46 mouse cellular contexts compared by ENCODE assay signal in the genomic region with DNA sequence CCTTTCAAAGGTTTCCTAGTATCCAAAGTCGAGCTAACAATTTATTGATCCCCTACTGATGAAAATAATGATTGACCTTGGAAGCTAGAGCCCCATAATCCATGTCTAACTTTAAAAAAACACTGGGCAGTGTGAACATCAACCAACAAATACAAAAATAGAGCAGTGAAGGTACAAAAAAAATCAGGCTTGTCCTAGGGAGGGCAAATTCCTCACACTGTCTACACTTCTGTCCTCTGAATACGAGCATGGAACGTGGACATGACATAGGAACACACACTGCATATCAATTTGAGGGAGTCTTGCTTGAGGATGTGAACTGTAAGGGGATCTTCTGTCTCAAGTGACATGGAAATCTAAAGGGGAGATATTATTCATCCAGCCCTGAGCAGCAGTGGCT. TPM values are rescaled to one million over a fixed set of nuclear protein-coding genes. Genes with fewer than 3 reads are reported as not detected.
"Had no signal": no experiment of that assay in that cellular context is flagged by ENCODE, and none has a peak within 500 bp of the region (broad histone marks: within the 10 kb centered on the region; RNA-seq: fewer than 3 reads in every experiment).

No protein-coding gene starts in this region.

- H3K4me2 ChIP-seq: limb, embryonic 12.5 days; limb, embryonic 13.5 days; limb, embryonic 15.5 days; liver, embryonic 12.5 days; liver, embryonic 13.5 days; liver, embryonic 15.5 days; lung, embryonic 14.5 days; lung, embryonic 15.5 days; midbrain, embryonic 12.5 days; midbrain, embryonic 13.5 days; neural tube, embryonic 12.5 days had no signal

- H3K4me3 ChIP-seq: left cerebral cortex, adult 2 months; limb, embryonic 10.5 days; limb, embryonic 12.5 days; limb, embryonic 13.5 days; limb, embryonic 15.5 days; liver, embryonic 12.5 days; liver, embryonic 13.5 days; liver, embryonic 15.5 days; lung, embryonic 15.5 days; megakaryocyte, embryonic 14.5 days; midbrain, embryonic 10.5 days; midbrain, embryonic 12.5 days; midbrain, embryonic 13.5 days; myocyte; neural tube, embryonic 12.5 days had no signal

- H3K27ac ChIP-seq: left cerebral cortex, adult 2 months; limb, embryonic 10.5 days; limb, embryonic 12.5 days; limb, embryonic 13.5 days; limb, embryonic 15.5 days; liver, embryonic 12.5 days; liver, embryonic 13.5 days; liver, embryonic 14.5 days; liver, embryonic 15.5 days; lung, embryonic 15.5 days; macrophage; midbrain, embryonic 10.5 days; midbrain, embryonic 12.5 days; midbrain, embryonic 13.5 days; neural tube, embryonic 12.5 days had no signal

- DNase-seq: left cerebral cortex, postnatal 4 days; liver; liver, embryonic 13.5 days; liver, postnatal 0 days; lung, adult 18-20 months; lung, adult 2 months; lung, embryonic 14.5 days; lung, postnatal 10 days; lung, postnatal 14 days; lung, postnatal 36 days; lung, postnatal 4 days; midbrain, embryonic 14.5 days had no signal

- ATAC-seq: liver, embryonic 12.5 days; liver, postnatal 0 days; lung, postnatal 0 days; midbrain, embryonic 13.5 days; midbrain, embryonic 16.5 days had no signal

- H3K9ac ChIP-seq: limb, embryonic 12.5 days; limb, embryonic 13.5 days; limb, embryonic 15.5 days; liver, embryonic 12.5 days; liver, embryonic 13.5 days; liver, embryonic 14.5 days; liver, embryonic 15.5 days; liver, postnatal 0 days; lung, embryonic 14.5 days; lung, embryonic 15.5 days; midbrain, embryonic 12.5 days; midbrain, embryonic 13.5 days; neural tube, embryonic 12.5 days had no signal

- H3K36me3 ChIP-seq: limb, embryonic 10.5 days; limb, embryonic 12.5 days; limb, embryonic 13.5 days; limb, embryonic 15.5 days; liver, embryonic 12.5 days; liver, embryonic 13.5 days; liver, embryonic 15.5 days; lung, embryonic 15.5 days; midbrain, embryonic 10.5 days; midbrain, embryonic 12.5 days; midbrain, embryonic 13.5 days; neural tube, embryonic 12.5 days had no signal

- H3K9me3 ChIP-seq: limb, embryonic 10.5 days; limb, embryonic 12.5 days; limb, embryonic 13.5 days; limb, embryonic 15.5 days; liver, embryonic 12.5 days; liver, embryonic 13.5 days; liver, embryonic 15.5 days; lung, embryonic 15.5 days; megakaryocyte, embryonic 14.5 days; midbrain, embryonic 10.5 days; midbrain, embryonic 12.5 days; midbrain, embryonic 13.5 days; neural tube, embryonic 12.5 days had no signal

- H3K4me1 ChIP-seq: limb, embryonic 10.5 days; limb, embryonic 12.5 days; limb, embryonic 13.5 days; limb, embryonic 15.5 days; liver, embryonic 12.5 days; liver, embryonic 13.5 days; liver, embryonic 15.5 days; lung, embryonic 15.5 days; megakaryocyte, embryonic 14.5 days; midbrain, embryonic 10.5 days; midbrain, embryonic 12.5 days; midbrain, embryonic 13.5 days; neural tube, embryonic 12.5 days had no signal

- H3K27me3 ChIP-seq: limb, embryonic 12.5 days; limb, embryonic 13.5 days; limb, embryonic 15.5 days; liver, embryonic 12.5 days; liver, embryonic 13.5 days; liver, embryonic 15.5 days; lung, embryonic 15.5 days; megakaryocyte, embryonic 14.5 days; midbrain, embryonic 12.5 days; midbrain, embryonic 13.5 days; neural tube, embryonic 12.5 days had no signal

RNA-seq across cellular contexts. Expression of gene Prl5a1, which starts 33.7 kb away (rescaled TPM):
- total RNA-seq: left cerebral cortex, adult 18-20 months; left cerebral cortex, adult 2 months; left cerebral cortex, adult 8-10 months; left cerebral cortex, postnatal 10 days; left cerebral cortex, postnatal 14 days; left cerebral cortex, postnatal 25 days; left cerebral cortex, postnatal 36 days; left cerebral cortex, postnatal 4 days; megakaryocyte progenitor cell, adult 5-6 weeks; megakaryocyte, adult 5-6 weeks; megakaryocyte-erythroid progenitor cell, adult 5-6 weeks; midbrain, postnatal 0 days; monocyte, adult 5-6 weeks had no signal
- polyA plus RNA-seq: limb, embryonic 10.5 days; limb, embryonic 11.5 days; limb, embryonic 12.5 days; limb, embryonic 13.5 days; limb, embryonic 14.5 days; limb, embryonic 15.5 days; liver, embryonic 12.5 days; liver, embryonic 13.5 days; liver, embryonic 14.5 days; liver, embryonic 15.5 days; liver, embryonic 16.5 days; liver, postnatal 0 days; lung, adult 2 months; lung, embryonic 14.5 days; lung, embryonic 15.5 days; lung, embryonic 16.5 days; lung, postnatal 0 days; macrophage; midbrain, embryonic 10.5 days; midbrain, embryonic 12.5 days; midbrain, embryonic 13.5 days; midbrain, embryonic 14.5 days; midbrain, embryonic 16.5 days; midbrain, postnatal 0 days; myocyte; neural tube, embryonic 11.5 days; neural tube, embryonic 12.5 days had no signal
